Mouse (Mus musculus) liver, adult 2 months (tissue): ENCODE data around the gene Sgpp2. TPM values are rescaled to one million over a fixed set of nuclear protein-coding genes. Genes with fewer than 3 reads are reported as not detected.

Experiments
- DNase-seq: peaks from one replicate; pipeline ENCODE4 v3.0.0-alpha.2; 2011; ENCODE audit warnings: low read depth, low spot score; ENCODE audit errors: extremely low read depth
- H3K27ac ChIP-seq: fragments of 200-500 bp; replicated peaks from 2 replicates; pipeline ENCODE4 v1.5.1; 2012; ENCODE audit warnings: low read depth, mild to moderate bottlenecking, control low read depth, inconsistent platforms, low read length; ENCODE audit not compliant: insufficient read depth
- H3K27me3 ChIP-seq: fragments of 200-500 bp; 2 replicates; pipeline ENCODE4 v1.6.1; 2012; ENCODE audit warnings: mild to moderate bottlenecking, moderate library complexity, low read length, inconsistent platforms; ENCODE audit not compliant: control insufficient read depth, insufficient read depth
- H3K36me3 ChIP-seq: fragments of 200-500 bp; 2 replicates; pipeline ENCODE4 v1.6.1; 2012; ENCODE audit warnings: low read length, inconsistent platforms; ENCODE audit not compliant: control insufficient read depth, insufficient read depth
- H3K4me1 ChIP-seq: fragments of 200-500 bp; 2 replicates; pipeline ENCODE4 v1.6.1; 2011; ENCODE audit warnings: low read length; ENCODE audit not compliant: control insufficient read depth, insufficient read depth
- H3K4me3 ChIP-seq: fragments of 200-500 bp; 2 replicates; pipeline ENCODE4 v1.5.1; 2011; ENCODE audit warnings: low read depth, mild to moderate bottlenecking, control low read depth, low read length, moderate library complexity; ENCODE audit not compliant: insufficient read depth
- H3K79me2 ChIP-seq: fragments of 200-500 bp; 2 replicates; pipeline ENCODE4 v1.6.1; 2012; ENCODE audit warnings: inconsistent platforms, mild to moderate bottlenecking, low read length, moderate library complexity; ENCODE audit not compliant: control insufficient read depth, insufficient read depth
- H3K9ac ChIP-seq: fragments of 200-500 bp; 2 replicates; pipeline ENCODE4 v1.6.1; 2012; ENCODE audit warnings: low read depth, mild to moderate bottlenecking, control low read depth, inconsistent platforms, low read length
- CTCF ChIP-seq: fragments of 200-500 bp; IDR thresholded peaks from 2 replicates; pipeline ENCODE4 v1.5.1; 2011; ENCODE audit warnings: low read depth, low read length, control low read depth
- POLR2A ChIP-seq: fragments of 200-500 bp; IDR thresholded peaks from 2 replicates; pipeline ENCODE4 v1.6.1; 2011; ENCODE audit warnings: low read length, control low read depth; ENCODE audit not compliant: insufficient read depth; ENCODE audit errors: extremely low read depth
- WGBS: fragments of 180-500 bp; shearing (Covaris S2); methylation state at CpG from one replicate; pipeline ENCODE4 v1.1.7; 2018; 5-methylcytosine and 5-hydroxymethylcytosine counted together
- polyA plus RNA-seq: library from polyadenylated mRNA; depleted of rRNA; stranded (reverse); fragments of >200 nt; gene quantifications from 2 replicates; pipeline ENCODE4 v1.2.3, GENCODE M21; 2012; rRNA removed
- total RNA-seq: library from RNA; depleted of rRNA; stranded (reverse); fragments of >200 nt; gene quantifications from 2 replicates; pipeline ENCODE4 v1.2.3, GENCODE M21; 2014; rRNA removed

Sgpp2 gene
- total and polyA plus RNA-seq, 2 experiments: 0.09 TPM

- peaks cover 57% of the 10 kb centered on the region for H3K36me3 ChIP-seq
- 57% methylated on average over 7 of the region's 7 CpGs for WGBS
- DNase-seq: peak; percentile 13
- TF ChIP-seq POLR2A (no peak), CTCF (peak; percentile 48)
- no peak overlapping the region for H3K4me3 ChIP-seq
- no peaks in the 10 kb centered on the region for H3K27me3 ChIP-seq
- H3K79me2 ChIP-seq: no peaks in the 10 kb centered on the region; the same call in 1 of the 2 replicates
- no peaks in the 10 kb centered on the region for H3K4me1 ChIP-seq
- no peak overlapping the region for H3K27ac ChIP-seq
- H3K9ac ChIP-seq: no peak overlapping the region
Observed at GRCm38 (mm10) chr1:78454659-78455058, 144.5 kb downstream of the Sgpp2 start.

Other genes starting within 250 kb of the Sgpp2 start
- gene Pax3, start 113.2 kb upstream of the Sgpp2 start, total RNA-seq: not detected in 2 replicates
- not detected in 2 replicates for gene Pax3, start 113.2 kb upstream of the Sgpp2 start, polyA plus RNA-seq
- gene Farsb, start 178.6 kb downstream of the Sgpp2 start, total RNA-seq: 33.7 and 37.3 TPM in 2 replicates
- 11.2 and 12.8 TPM in 2 replicates for gene Farsb, start 178.6 kb downstream of the Sgpp2 start, polyA plus RNA-seq
- 0.65 TPM in 1 of 2 replicates, not detected in the other for gene Mogat1, start 200.6 kb downstream of the Sgpp2 start, total RNA-seq
- gene Mogat1, start 200.6 kb downstream of the Sgpp2 start, polyA plus RNA-seq: 1.0 and 3.6 TPM in 2 replicates
- gene BC035947, start 201.8 kb downstream of the Sgpp2 start, total RNA-seq: not detected in 2 replicates
- not detected in 2 replicates for gene BC035947, start 201.8 kb downstream of the Sgpp2 start, polyA plus RNA-seq